Mouse (Mus musculus) lung, embryonic 14.5 days (tissue): Measurements from ENCODE around the gene Camta1. TPM values are rescaled to one million over a fixed set of nuclear protein-coding genes. Genes with fewer than 3 reads are reported as not detected.

Experiments
- ATAC-seq: fragments of 200-750 bp; cut with Nextera tagmentation; 2 replicates; pipeline ENCODE4 v1.8.0; 2017; ENCODE audit warnings: mild to moderate bottlenecking, moderate TSS enrichment, moderate library complexity; ENCODE audit not compliant: insufficient read depth
- DNase-seq: peaks from one replicate; pipeline ENCODE4 v3.0.0-alpha.2; 2015
- H3K27ac ChIP-seq: fragments of 300-500 bp; sonication (generic); 2 replicates; pipeline ENCODE4 v1.5.1; 2014; ENCODE audit warnings: low read depth, mild to moderate bottlenecking, moderate library complexity
- H3K27me3 ChIP-seq: fragments of 300-500 bp; sonication (generic); 2 replicates; pipeline ENCODE4 v1.6.1; 2014; ENCODE audit warnings: low read length, control low read depth; ENCODE audit not compliant: insufficient read depth
- H3K36me3 ChIP-seq: fragments of 300-500 bp; sonication (generic); 2 replicates; pipeline ENCODE4 v1.6.1; 2014; ENCODE audit warnings: control low read depth; ENCODE audit not compliant: insufficient read depth
- H3K4me1 ChIP-seq: fragments of 300-500 bp; sonication (generic); 2 replicates; pipeline ENCODE4 v1.6.1; 2014; ENCODE audit warnings: antibody characterized with exemption, control low read depth; ENCODE audit not compliant: insufficient read depth
- H3K4me2 ChIP-seq: fragments of 300-500 bp; sonication (generic); 2 replicates; pipeline ENCODE4 v1.6.1; 2014; ENCODE audit warnings: mild to moderate bottlenecking
- H3K4me3 ChIP-seq: fragments of 300-500 bp; sonication (generic); 2 replicates; pipeline ENCODE4 v1.5.1; 2014; ENCODE audit warnings: low read depth, low read length
- H3K9ac ChIP-seq: fragments of 300-500 bp; sonication (generic); 2 replicates; pipeline ENCODE4 v1.6.1; 2014
- H3K9me3 ChIP-seq: fragments of 300-500 bp; sonication (generic); 2 replicates; pipeline ENCODE4 v1.6.1; 2016; ENCODE audit warnings: low read depth, low read length, control low read depth
- CTCF ChIP-seq: IDR thresholded peaks from 2 replicates; pipeline ENCODE4 v1.5.1; 2016; ENCODE audit warnings: antibody characterized with exemption, low read depth
- WGBS: fragments of 180-500 bp; shearing (Covaris S2); extraction: QIAGEN DNeasy Blood & Tissue Kit; methylation state at CpG from one replicate; pipeline ENCODE4 v1.1.7; 2014; 5-methylcytosine and 5-hydroxymethylcytosine counted together
- polyA plus RNA-seq: library from polyadenylated mRNA; unstranded; fragments of >200 nt; fragmentation: Nextera tagmentation; extraction: Ambion mirVana; gene quantifications from 2 replicates; pipeline ENCODE4 v1.2.1, GENCODE M21; 2014

Gene Camta1
- polyA plus RNA-seq, 1 experiment from 2014 or later, result 87.5 TPM

- Histone ChIP-seq H3K4me1 (no peaks in the 10 kb centered on the region), H3K4me2 (no peak overlapping the region), H3K9ac (no peak overlapping the region), H3K27me3 (no peaks in the 10 kb centered on the region), H3K36me3 (no peaks in the 10 kb centered on the region), H3K4me3 (no peak overlapping the region), H3K27ac (no peak overlapping the region), H3K9me3 (no peaks in the 10 kb centered on the region)
- no peak for TF ChIP-seq CTCF
- ATAC-seq, result no peak
- 74% methylated on average over 11 of the region's 11 CpGs for WGBS
- DNase-seq, result no peak
Measured at GRCm38 (mm10) chr4:151150115-151150514, 711.6 kb downstream of the Camta1 start.

- Histone ChIP-seq H3K27ac (no peak overlapping the region), H3K9me3 (no peaks in the 10 kb centered on the region; the same call in 1 of the 2 replicates), H3K4me2 (no peak overlapping the region), H3K4me3 (no peak overlapping the region), H3K4me1 (no peaks in the 10 kb centered on the region), H3K27me3 (no peaks in the 10 kb centered on the region), H3K36me3 (no peaks in the 10 kb centered on the region), H3K9ac (no peak overlapping the region)
- DNase-seq (no peak), ATAC-seq (no peak)
- WGBS, result 34% methylated on average over 12 of the region's 12 CpGs
- TF ChIP-seq CTCF, result no peak
Measured at GRCm38 (mm10) chr4:151147541-151147940, 714.1 kb downstream of the Camta1 start.

- no peaks in the 10 kb centered on the region for H3K36me3 ChIP-seq
- WGBS, result 81% methylated on average over 14 of the region's 14 CpGs
- DNase-seq (no peak), ATAC-seq (no peak)
- H3K27ac ChIP-seq, result no peak overlapping the region
- no peaks in the 10 kb centered on the region; the same call in 1 of the 2 replicates for H3K9me3 ChIP-seq
- H3K27me3 ChIP-seq, result peaks cover 13% of the 10 kb centered on the region
- peaks cover 4% of the 10 kb centered on the region; the same call in 1 of the 2 replicates for H3K4me1 ChIP-seq
- no peak overlapping the region for H3K4me2 ChIP-seq
- no peak overlapping the region for H3K9ac ChIP-seq
- H3K4me3 ChIP-seq, result no peak overlapping the region
- no peak for TF ChIP-seq CTCF
Measured at GRCm38 (mm10) chr4:151144121-151144520, 717.6 kb downstream of the Camta1 start.

GRCm38 (mm10) chr4:151141196-151141880 is 720.3 kb downstream of the Camta1 start:
- H3K36me3 ChIP-seq, result no peaks in the 10 kb centered on the region
- H3K27ac ChIP-seq, result no peak overlapping the region
- peaks cover 13% of the 10 kb centered on the region for H3K27me3 ChIP-seq
- WGBS, result 4% methylated on average over 13 of the region's 13 CpGs
- ATAC-seq, result peak; percentile 64
- no peak overlapping the region for H3K4me3 ChIP-seq
- no peaks in the 10 kb centered on the region; the same call in 1 of the 2 replicates for H3K9me3 ChIP-seq
- peak; percentile 98 for TF ChIP-seq CTCF
- no peak overlapping the region for H3K9ac ChIP-seq
- peak overlapping the region; percentile 52 for H3K4me2 ChIP-seq
- peaks cover 4% of the 10 kb centered on the region; the same call in 1 of the 2 replicates for H3K4me1 ChIP-seq
- DNase-seq, result peak; percentile 99

- Histone ChIP-seq H3K4me2 (peak overlapping the region; percentile 12; the same call in 1 of the 2 replicates), H3K4me3 (no peak overlapping the region), H3K9ac (no peak overlapping the region), H3K27ac (no peak overlapping the region), H3K9me3 (no peaks in the 10 kb centered on the region; the same call in 1 of the 2 replicates), H3K27me3 (peaks cover 13% of the 10 kb centered on the region), H3K4me1 (peaks cover 4% of the 10 kb centered on the region; the same call in 1 of the 2 replicates), H3K36me3 (no peaks in the 10 kb centered on the region)
- ATAC-seq, result peak; percentile 13; the same call in 1 of the 2 replicates
- 2% methylated on average over 19 of the region's 20 CpGs for WGBS
- peak; percentile 78 for DNase-seq
- no peak for TF ChIP-seq CTCF
Measured at GRCm38 (mm10) chr4:151140368-151140982, 721.2 kb downstream of the Camta1 start.

GRCm38 (mm10) chr4:151139053-151139840 is 722.4 kb downstream of the Camta1 start:
- Histone ChIP-seq H3K27ac (no peak overlapping the region), H3K36me3 (no peaks in the 10 kb centered on the region), H3K9me3 (no peaks in the 10 kb centered on the region), H3K4me3 (no peak overlapping the region), H3K27me3 (peaks cover 13% of the 10 kb centered on the region), H3K9ac (no peak overlapping the region), H3K4me1 (peaks cover 4% of the 10 kb centered on the region; the same call in 1 of the 2 replicates), H3K4me2 (peak overlapping the region; percentile 15; the same call in 1 of the 2 replicates)
- ATAC-seq (peak; percentile 29; the same call in 1 of the 2 replicates), DNase-seq (peak; percentile 85)
- WGBS, result 7% methylated on average over 20 of the region's 20 CpGs
- peak; percentile 84 for TF ChIP-seq CTCF

GRCm38 (mm10) chr4:151138586-151138985 is 723.1 kb downstream of the Camta1 start:
- Histone ChIP-seq H3K9me3 (no peaks in the 10 kb centered on the region), H3K4me1 (peaks cover 4% of the 10 kb centered on the region; the same call in 1 of the 2 replicates), H3K4me2 (no peak overlapping the region), H3K36me3 (no peaks in the 10 kb centered on the region), H3K9ac (no peak overlapping the region), H3K27me3 (peaks cover 13% of the 10 kb centered on the region), H3K27ac (no peak overlapping the region), H3K4me3 (no peak overlapping the region)
- DNase-seq, result no peak
- ATAC-seq, result no peak
- no peak for TF ChIP-seq CTCF
- 27% methylated on average over 2 of the region's 2 CpGs for WGBS
